Mouse (Mus musculus): ENCODE results near the gene Calcrl. TPM values are rescaled to one million over a fixed set of nuclear protein-coding genes. Genes with fewer than 3 reads are reported as not detected.
A peak's percentile ranks its signal among the peaks of the same experiment; 100 is the strongest.
"Not testable (repeated sequence)": the region's sequence is repeated elsewhere in the genome, so short reads cannot be mapped to it uniquely, and the experiment has no call there.

Calcrl gene
- total RNA-seq, 4 experiments from 2014 or later = 9.7 to 11.1 (median 10.4) TPM

GRCm38 (mm10) chr2:84389075-84389474 is 36.1 kb downstream of the Calcrl start:
- no peak for DNase-seq (ENCODE audit: low spot score in 2 of 2)

DNA sequence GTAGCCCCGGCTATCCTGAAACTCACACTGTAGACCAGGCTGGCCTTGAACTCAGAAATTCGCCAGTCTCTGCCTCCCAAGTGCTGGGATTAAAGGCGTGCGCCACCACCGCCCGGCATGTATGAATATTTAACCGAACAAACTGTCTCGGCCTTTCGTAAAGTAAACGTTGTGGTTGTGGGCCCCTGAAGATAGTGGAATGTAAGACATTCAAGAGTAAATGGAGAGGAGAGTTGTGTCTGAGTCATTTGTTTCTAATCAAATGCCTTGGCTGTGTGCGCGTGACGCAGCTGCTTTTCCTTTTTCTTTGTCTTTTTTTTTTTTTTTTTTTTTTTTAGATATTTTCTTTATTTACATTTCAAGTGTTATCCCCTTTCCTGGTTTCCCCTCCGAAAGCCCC is 36.7 kb downstream of the Calcrl start:
- DNase-seq (ENCODE audit: low spot score in 2 of 2) = not testable (repeated sequence)

GRCm38 (mm10) chr2:84388023-84388416 is 37.2 kb downstream of the Calcrl start:
- no peak for DNase-seq (ENCODE audit: low spot score in 2 of 2)

GRCm38 (mm10) chr2:84387394-84388022 is 37.7 kb downstream of the Calcrl start:
- DNase-seq (ENCODE audit: low spot score in 2 of 2) = no peak

- DNase-seq (ENCODE audit: low spot score in 2 of 2) = no peak
These were observed 38.4 kb downstream of the Calcrl start for GRCm38 (mm10) chr2:84386563-84387393.

DNA sequence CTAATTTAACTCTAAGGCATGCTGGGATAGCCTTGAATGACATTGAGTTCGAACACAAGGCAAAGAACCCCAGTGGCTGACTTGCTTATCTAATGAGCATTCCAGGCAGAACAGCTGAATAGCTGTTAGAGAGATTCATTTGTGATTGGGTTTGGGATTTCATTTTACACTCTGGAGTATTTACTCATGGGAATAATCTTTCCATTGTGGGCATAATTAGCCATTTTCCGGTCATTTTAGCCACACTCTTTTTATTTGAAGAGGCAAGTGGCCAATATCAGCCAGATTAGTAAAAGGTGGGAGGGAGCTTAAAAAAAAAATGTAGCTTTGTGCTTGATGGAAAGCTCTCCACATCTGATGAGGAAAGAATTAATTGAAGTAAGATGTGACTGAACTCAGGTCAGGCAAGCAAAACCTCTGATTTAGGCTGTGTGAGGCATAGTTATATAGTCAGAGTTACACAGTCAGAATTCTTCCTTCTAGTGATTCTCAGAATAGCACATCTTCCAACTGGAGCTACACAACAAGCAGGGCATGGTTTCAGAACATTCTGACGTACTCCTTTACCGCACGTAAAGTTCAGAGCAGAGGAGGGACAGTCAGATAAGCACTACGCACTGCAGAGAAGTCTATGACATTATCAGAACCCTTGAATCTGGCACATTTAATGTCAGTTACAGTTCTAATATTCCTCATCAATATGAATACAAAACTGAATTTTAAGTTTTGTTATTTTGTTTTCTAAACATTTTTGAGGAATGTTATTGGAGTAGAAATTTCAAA is 40.1 kb downstream of the Calcrl start:
- DNase-seq (ENCODE audit: low spot score in 2 of 2) = no peak

DNA sequence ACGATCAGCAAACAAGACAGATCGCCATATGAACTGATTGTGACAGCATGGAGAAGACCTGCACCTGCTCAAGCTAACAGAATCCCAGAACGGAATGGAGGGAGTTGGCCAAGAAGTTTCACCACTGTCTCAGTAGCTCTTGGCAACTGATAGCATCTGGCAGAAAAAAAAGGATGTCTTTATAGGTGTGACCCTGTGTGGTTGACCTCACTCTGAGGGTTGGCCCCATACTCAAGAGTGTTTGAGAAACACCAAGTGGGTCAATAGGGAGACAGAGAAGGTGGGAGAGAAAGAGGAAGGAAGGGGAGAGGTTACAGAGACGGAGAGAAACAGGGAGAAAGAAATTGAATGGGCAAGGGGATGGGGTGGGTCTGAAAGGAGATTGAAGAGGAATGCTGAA is 41.4 kb downstream of the Calcrl start:
- DNase-seq (ENCODE audit: low spot score in 2 of 2) = no peak

GRCm38 (mm10) chr2:84382556-84382955 is 42.7 kb downstream of the Calcrl start:
- DNase-seq (ENCODE audit: low spot score in 2 of 2) = no peak

DNA sequence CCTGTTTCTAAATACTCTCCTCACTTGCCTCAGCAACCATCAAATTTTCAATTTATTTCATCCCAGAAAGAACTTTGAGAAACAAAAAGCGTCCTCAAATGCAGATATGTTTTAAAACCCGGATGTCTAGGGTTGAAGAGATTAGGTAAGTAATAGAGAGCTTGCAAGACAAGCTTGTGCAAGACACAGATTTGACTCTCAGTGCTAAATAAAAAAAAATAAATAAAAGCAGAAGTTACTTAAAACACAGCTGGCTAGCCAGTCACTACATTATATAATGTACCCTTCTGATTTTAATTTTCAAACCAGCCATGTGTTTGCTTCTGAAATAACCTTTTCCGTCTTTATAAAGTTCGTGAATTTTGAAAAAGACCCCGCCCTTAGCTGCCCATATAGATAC is 43.2 kb downstream of the Calcrl start:
- no peak for DNase-seq (ENCODE audit: low spot score in 2 of 2)

- DNase-seq (ENCODE audit: low spot score in 2 of 2) = peak in 1 of 2 experiments; percentile 16
These were observed 44.4 kb downstream of the Calcrl start for GRCm38 (mm10) chr2:84380816-84381215.

- DNase-seq (ENCODE audit: low spot score in 2 of 2) = no peak
These were observed 46.5 kb downstream of the Calcrl start for GRCm38 (mm10) chr2:84378678-84379077.

GRCm38 (mm10) chr2:84369256-84369655 is 56.0 kb downstream of the Calcrl start:
- no peak for DNase-seq (ENCODE audit: low spot score in 2 of 2)

DNA sequence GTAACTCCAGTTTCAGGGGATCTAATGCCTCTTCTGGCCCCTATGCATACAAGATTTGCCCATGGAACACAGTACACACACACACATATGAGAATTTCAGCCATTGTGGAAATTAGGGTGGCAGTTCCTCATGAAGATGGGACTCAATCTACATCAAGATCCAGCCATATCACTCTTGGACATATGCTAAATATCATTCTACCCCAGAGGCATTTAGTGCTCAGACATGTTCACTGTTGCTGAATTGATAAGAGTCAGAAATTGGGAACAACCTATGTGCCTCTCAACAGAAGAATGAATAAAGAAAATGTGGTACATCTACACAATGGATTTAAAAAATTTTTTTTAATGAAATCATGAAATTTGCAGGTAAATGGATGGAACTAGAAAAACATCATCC is 58.5 kb downstream of the Calcrl start:
- no peak for DNase-seq (ENCODE audit: low spot score in 2 of 2)

DNA sequence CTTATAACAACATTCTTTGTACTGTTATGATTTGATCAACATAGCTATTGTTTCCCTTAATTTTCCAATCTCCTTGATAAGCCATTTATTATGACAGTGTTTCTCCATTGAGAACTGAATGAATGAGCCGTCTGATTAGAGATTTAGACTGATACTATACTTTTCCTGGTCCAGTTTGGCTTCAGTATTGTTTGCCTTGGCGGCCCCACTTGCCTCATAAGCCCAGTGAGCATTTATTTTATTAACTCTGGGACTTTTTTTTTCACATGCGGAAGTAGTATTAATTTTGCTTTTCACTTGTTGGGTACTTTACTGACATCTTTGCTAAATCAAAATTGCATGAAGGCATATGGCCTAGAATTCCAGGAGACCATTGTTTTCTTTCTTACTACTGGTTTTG is 59.9 kb downstream of the Calcrl start:
- no peak for DNase-seq (ENCODE audit: low spot score in 2 of 2)

GRCm38 (mm10) chr2:84362779-84363719 is 62.2 kb downstream of the Calcrl start:
- no peak for DNase-seq (ENCODE audit: low spot score in 2 of 2)

GRCm38 (mm10) chr2:84358690-84359343 is 66.4 kb downstream of the Calcrl start:
- no peak for DNase-seq (ENCODE audit: low spot score in 2 of 2)

GRCm38 (mm10) chr2:84355281-84355680 is 69.9 kb downstream of the Calcrl start:
- DNase-seq (ENCODE audit: low spot score in 2 of 2) = no peak

DNA sequence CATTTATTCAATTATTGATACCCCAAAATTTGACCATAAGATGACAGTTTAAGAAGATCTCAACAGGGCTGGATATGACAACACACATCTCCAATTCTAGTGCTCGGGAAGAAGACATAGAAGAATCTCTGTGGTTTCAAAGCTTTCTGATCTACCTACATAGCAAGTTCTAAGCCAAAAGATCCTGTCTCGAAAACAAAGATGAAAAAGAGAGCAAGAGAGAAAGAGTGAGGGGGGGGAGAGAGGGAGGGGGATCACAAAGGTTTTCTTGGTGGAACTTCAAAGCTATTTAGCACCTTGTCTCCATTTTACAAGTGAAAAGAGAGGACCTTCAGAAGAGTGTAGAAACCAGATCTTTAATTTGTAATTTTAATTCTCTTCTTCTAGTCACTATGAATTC is 77.8 kb downstream of the Calcrl start:
- DNase-seq (ENCODE audit: low spot score in 2 of 2) = no peak

GRCm38 (mm10) chr2:84343756-84344155 is 81.5 kb downstream of the Calcrl start:
- no peak for DNase-seq (ENCODE audit: low spot score in 2 of 2)

DNA sequence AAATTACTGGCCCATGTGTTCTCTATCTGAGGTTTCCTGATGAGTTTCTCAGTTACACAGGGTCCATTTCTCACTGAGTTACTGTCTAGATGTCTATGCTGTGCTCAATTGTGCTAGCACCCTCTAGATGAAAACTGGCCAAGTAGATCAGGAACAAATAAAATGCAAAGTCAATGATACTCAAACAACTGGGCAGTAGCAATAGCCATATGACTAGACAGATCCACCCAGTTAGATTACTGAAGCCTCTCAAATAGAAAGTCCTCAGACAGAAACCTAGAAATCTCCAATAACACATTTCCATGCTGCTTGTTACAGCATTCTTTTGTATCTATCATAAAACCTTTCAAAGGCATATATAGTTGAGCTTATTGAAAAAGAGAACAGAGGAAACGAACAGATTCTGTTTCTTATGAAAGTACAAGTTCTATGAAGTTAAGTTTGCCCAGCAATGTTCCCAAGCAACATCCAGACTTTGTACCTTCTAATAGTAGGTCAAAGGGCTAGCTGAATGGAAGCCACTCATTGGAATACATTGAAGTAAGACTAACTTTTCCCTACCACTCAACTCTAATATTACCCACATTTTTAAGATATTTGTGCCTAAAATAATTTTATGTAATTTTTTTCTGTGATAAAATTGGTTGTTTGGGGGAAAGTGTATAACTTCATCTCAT is 87.3 kb downstream of the Calcrl start:
- DNase-seq (ENCODE audit: low spot score in 2 of 2) = no peak

Data from gastrocnemius, adult 8-10 months (tissue).